Mouse (Mus musculus) embryo, embryonic 11.5 days (tissue): ENCODE measurements around the gene Afap1l2.

ENCODE experiments used
- DNase-seq: peaks from one replicate; pipeline ENCODE4 v3.0.0-alpha.2; 2012; ENCODE audit warnings: low read depth, low spot score

Afap1l2 gene

DNA sequence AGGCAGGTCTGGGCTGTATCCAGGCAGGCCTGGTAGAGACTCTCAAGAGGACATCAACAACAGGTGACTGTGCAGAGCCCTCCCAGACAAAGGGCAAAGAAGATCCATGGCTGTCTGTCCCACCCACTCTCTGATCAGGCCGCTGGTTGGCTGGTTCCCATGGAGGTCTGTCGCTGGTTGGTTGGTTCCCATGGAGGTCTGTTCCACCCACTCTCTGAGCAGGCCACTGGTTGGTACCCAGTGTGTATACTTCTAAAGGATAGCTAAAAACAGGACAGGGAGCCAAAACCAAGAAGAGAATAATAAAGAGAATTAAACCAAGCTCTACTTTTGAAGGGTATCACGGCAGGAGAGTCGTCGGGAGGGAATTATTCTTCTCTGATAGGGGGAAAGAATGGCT, 31.5 kb downstream of the Afap1l2 start:
- DNase-seq: no peak

DNA sequence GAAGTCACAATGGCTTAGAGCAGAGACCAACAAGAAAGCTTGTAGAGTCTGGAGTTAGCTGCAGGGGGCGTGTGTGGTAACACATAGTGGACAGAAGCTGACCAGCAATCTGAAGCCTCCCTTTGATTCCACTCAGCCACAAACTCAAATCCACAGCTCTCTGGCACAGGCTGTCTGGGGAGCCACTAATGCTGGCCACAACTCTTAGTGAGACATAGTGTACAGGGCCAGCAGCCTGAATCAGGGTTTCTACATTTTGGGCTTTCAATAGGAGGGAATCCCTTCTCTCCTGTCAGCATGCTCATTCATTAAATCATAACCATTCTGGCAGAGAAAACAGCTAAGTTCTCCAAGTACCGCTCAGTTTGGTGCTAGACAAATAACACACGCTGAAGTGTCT, 32.5 kb downstream of the Afap1l2 start:
- DNase-seq: no peak

GRCm38 (mm10) chr19:56974159-56974558, 33.9 kb downstream of the Afap1l2 start:
- DNase-seq: no peak

DNA sequence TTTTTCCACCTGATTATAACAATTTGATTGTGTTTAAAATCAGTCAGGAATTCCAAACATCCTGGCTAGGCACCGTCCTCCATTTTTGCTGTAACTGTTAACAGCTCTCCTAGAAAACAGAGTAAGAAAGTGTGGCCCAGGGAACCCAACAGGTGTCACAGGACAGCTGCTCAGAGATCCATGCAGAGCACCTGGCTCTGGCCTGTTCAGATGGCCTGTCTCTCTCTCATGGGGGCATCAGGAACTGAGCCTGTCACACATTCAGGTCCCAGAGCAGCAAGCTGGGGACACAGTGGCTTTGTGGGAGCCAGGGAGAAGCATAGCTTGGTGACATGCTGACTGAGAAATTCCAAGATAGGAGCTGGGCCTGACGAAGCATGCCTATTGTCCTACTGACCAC, 35.3 kb downstream of the Afap1l2 start:
- DNase-seq: no peak

- DNase-seq: no peak
Measured at GRCm38 (mm10) chr19:56971347-56971746, 36.7 kb downstream of the Afap1l2 start.

GRCm38 (mm10) chr19:56963876-56964275, 44.2 kb downstream of the Afap1l2 start:
- DNase-seq: no peak

- no peak for DNase-seq
Measured at GRCm38 (mm10) chr19:56959601-56960000, 48.4 kb downstream of the Afap1l2 start.

DNA sequence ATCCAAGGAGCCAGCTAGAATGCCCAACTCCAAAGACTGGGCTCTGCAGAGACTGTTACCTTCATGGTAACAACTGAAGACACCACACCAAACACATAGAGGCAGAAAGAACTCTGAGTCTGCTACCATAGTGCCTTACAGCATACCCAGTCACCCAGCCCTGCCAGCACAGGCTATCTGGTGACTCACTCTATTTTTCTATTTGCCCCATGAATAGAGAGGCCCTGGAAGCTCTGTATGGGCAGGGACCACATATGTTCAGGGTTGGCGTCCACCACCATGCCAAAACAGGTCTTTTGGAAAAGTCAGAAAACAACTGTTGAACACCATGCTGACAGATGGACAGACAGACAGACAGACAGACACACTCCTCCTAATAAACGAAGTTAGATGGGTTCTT, 49.0 kb downstream of the Afap1l2 start:
- no peak for DNase-seq

- no peak for DNase-seq
Measured at GRCm38 (mm10) chr19:56958582-56959021, 49.4 kb downstream of the Afap1l2 start.

GRCm38 (mm10) chr19:56958011-56958410, 50.0 kb downstream of the Afap1l2 start:
- DNase-seq: no peak

- DNase-seq: no peak
Measured at GRCm38 (mm10) chr19:56955568-56956513, 52.2 kb downstream of the Afap1l2 start.

DNA sequence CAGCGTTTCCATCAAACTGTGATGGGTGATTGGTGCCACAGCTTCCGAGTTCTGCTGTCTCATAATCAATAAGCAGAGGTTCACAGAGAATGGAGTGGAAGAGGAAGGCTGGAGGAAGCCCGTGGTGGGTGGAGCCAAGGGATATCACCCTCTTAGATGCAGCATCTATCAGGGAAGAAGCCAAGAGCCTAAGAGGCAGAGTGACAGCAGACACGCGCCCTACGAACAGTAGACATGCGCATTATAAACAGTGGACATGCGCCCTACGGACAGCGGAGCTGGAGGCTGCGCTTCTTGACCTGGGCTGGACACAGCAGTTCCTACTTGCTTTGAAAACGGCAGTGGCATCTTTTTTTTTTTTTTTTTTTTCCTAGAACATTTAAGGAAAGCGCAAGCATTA, 53.2 kb downstream of the Afap1l2 start:
- DNase-seq: no peak

DNA sequence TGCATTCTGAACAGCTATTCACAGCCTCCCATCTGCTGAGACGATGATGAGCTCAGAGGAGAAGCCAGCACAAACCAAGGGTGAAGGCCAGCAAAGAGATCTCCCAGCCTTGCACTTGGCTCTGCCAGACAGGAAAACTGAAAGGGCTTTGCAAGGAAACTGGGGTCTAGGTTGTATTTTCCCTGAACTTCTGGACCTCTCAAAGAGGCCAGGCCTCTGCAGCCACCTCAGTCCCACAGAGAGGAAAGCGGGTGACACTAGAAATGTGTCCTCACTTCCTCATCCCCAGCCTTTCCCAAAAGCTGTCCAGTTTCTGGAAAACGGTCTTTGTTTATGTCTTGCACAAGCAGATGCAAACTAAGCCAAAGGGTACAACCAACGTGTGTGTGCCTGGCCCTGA, 54.2 kb downstream of the Afap1l2 start:
- no peak for DNase-seq

DNA sequence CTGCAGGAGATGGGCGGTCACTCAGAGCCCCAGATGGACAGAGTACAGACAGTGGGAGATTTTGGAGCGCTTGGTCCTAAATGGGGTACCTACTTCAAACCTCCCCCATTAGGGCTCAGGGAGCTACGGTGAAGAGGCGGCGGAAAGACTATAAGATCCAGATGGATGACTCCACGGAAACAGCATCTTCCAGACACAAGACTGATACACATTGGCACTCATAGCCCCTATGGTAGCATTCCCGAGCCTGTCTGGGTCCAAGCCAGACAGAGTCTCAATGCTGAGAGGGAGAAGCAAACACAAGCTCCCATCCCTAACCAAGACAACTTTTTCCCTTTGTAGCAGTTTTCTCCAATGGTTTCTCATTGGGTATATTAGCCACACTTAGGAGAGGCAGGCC, 57.2 kb downstream of the Afap1l2 start:
- DNase-seq: no peak

DNA sequence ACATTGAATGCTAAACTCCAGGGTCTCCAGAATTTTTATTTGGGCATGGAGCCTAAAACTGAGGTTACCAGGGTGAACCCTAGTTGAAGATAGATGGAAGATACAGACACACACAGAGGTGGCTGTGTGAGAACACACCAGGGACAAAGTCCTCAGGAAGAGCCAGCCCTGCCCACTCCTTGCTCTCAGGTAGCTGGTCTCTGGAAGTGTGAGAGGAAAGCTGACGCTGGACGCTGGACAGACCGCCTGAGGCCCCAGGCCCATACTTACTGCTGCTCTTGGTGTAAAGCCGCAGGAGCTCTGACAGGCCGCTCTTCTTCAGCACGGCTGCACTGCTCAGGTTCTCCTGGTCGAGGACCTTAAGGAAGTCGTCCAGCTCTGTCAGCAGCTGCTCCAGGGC, 58.2 kb downstream of the Afap1l2 start:
- DNase-seq: no peak

- no peak for DNase-seq
Measured at GRCm38 (mm10) chr19:56947971-56948610, 59.9 kb downstream of the Afap1l2 start.

DNA sequence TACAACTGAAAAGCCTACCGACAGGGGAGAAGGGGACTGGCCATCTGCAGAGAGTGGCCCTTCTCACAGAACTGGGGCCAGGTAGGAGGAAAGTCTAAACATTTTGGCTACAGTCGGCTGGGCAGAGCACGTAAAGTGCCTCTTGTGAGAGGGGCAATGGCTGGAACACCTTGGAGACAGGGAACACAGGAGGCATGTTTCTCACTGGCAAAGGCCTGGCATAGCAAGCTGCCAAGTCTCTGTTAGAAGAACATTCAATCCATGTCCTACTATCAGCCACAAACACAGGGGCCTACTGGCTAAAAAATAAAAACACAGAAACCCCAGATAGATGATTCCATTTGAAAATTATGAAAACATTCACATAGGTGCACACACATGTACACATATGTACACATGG, 61.3 kb downstream of the Afap1l2 start:
- DNase-seq: no peak

DNA sequence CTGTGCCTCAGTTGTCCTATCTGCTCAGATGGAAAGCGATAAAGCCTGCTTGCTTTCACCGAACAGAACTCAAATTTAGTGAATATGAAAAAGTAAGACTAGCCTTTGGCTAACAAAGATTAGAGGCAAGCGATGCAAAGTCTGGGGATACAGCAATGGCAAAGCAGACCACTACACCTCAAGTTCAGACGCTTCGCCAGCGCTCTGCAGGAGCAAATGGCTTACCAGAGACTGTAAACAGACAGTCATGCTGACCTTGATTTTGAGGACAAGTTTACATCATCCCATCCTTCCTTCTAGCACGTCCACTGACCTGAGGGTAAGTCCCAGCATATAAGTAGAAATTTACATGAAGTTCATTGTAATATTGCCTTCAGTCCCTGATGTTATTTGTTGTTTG, 61.8 kb downstream of the Afap1l2 start:
- DNase-seq: no peak

GRCm38 (mm10) chr19:56945621-56946020, 62.4 kb downstream of the Afap1l2 start:
- no peak for DNase-seq

GRCm38 (mm10) chr19:56944826-56945225, 63.2 kb downstream of the Afap1l2 start:
- DNase-seq: no peak

DNA sequence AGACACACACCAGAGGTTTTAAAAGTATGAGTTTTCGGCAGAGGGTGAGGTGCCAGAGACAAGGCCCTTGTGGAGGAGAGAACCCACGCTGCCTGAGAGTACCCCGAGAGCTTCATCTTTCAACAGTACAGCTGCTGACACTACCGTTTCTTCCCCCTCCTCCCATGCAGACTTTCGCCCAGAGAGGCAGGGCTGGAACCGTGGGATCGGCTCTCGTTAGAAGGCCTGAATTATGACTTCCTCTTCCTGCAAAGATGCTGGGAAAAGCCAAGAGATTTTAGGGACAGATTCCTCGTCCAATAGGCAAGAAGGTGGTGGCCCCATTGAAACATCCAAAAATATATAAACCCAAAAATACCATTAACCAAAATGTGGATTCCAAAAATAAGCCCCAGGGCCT, 63.8 kb downstream of the Afap1l2 start:
- no peak for DNase-seq

DNA sequence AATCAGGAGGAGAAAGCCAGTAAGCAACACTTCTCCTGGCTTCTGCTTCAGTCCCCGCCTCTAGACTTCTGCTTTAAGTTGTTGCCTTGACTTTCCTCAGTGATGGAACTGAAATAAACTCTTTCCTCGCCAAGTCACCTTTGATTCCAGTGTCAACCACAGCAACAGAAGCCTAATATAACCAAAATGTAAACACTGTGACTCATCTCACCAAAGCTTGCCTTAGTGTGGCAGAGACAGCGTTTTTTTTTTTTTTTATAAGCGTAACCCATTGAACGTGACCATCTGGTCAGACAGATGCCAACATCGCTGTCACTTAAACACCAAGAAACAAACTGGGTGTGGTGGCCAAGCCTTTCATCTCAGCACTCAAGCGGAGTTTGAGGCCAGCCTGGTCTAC, 65.8 kb downstream of the Afap1l2 start:
- no peak for DNase-seq

DNA sequence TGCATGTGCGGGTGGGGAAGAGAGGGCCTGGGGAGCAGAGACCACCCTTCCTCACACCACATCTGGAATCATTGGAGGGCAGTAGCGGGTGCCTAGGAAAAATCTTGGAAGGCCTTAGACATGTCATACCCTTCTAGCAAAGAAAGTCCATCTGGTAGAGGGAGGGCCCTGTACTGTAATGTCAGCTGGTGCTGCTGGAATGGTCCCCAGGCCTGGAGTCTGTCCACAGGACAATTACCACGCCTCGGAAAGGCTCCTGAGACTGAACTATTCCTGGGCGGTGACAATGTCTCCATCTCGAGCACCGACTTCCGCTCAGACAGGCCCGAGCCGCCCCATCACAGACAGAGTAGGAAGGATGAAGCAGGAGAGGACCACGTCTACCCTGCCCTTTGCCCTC, 67.5 kb downstream of the Afap1l2 start:
- no peak for DNase-seq
